Mouse (Mus musculus): Measurements from ENCODE around the gene Lats2. TPM values are rescaled to one million over a fixed set of nuclear protein-coding genes. Genes with fewer than 3 reads are reported as not detected.
"Not testable (repeated sequence)": the region's sequence is repeated elsewhere in the genome, so short reads cannot be mapped to it uniquely, and the experiment has no call there.

The Lats2 gene
- total RNA-seq, 1 experiment: 9.1 TPM

GRCm38 (mm10) chr14:57658301-57658700 lies 99.9 kb downstream of the Lats2 start:
- Histone ChIP-seq H3K4me1 (ENCODE audit: control insufficient read depth in 2 of 2, insufficient read depth in 2 of 2, low read length in 2 of 2, poor library complexity in 1 of 2) (peaks cover 0 to 2% of the 10 kb centered on the region in 2 experiments; a peak in 2 of 4 replicates), H3K4me3 (ENCODE audit: insufficient read depth in 1 of 2, low read depth in 1 of 2, low read length in 2 of 2, poor library complexity in 1 of 2, severe bottlenecking in 1 of 2) (no peak overlapping the region), H3K9me3 (ENCODE audit: control insufficient read depth, insufficient read depth, low read depth, low read length) (no peaks in the 10 kb centered on the region), H3K36me3 (ENCODE audit: control insufficient read depth, insufficient read depth, low read length, poor library complexity, severe bottlenecking) (peaks cover 5% of the 10 kb centered on the region), H3K27ac (ENCODE audit: insufficient read depth, low read depth, low read length, poor library complexity, severe bottlenecking) (no peak overlapping the region), H3K9ac (ENCODE audit: insufficient read depth, low read depth, low read length, poor library complexity, severe bottlenecking) (no peak overlapping the region)
- in situ Hi-C loops (cut with MboI; ENCODE audit: low sequenced_read_pairs in 2 of 2, unreplicated experiment in 2 of 2): no loop called here
- TF ChIP-seq CHD2 (IDR thresholded peaks at IDR 0.05; ENCODE audit: low read depth, low read length): no peak
- no peak for TF ChIP-seq MAFK (IDR thresholded peaks at IDR 0.05; ENCODE audit: insufficient read depth, low read depth, low read length)
- no peak for TF ChIP-seq ZNF384 (IDR thresholded peaks at IDR 0.05; ENCODE audit: low read depth, low read length)
- no peak for TF ChIP-seq HCFC1 (IDR thresholded peaks at IDR 0.05; ENCODE audit: borderline replicate concordance, insufficient read depth, low read length)
- no peak for TF ChIP-seq ZC3H11A (IDR thresholded peaks at IDR 0.05; ENCODE audit: borderline replicate concordance, low read depth, low read length)
- DNase-seq (ENCODE audit: low read depth, low spot score): no peak

- in situ Hi-C loops (cut with MboI; ENCODE audit: low sequenced_read_pairs in 2 of 2, unreplicated experiment in 2 of 2): no loop called here
- TF ChIP-seq CHD2 (IDR thresholded peaks at IDR 0.05; ENCODE audit: low read depth, low read length) (no peak), MAFK (IDR thresholded peaks at IDR 0.05; ENCODE audit: insufficient read depth, low read depth, low read length) (no peak), ZNF384 (IDR thresholded peaks at IDR 0.05; ENCODE audit: low read depth, low read length) (no peak), ZC3H11A (IDR thresholded peaks at IDR 0.05; ENCODE audit: borderline replicate concordance, low read depth, low read length) (no peak), HCFC1 (IDR thresholded peaks at IDR 0.05; ENCODE audit: borderline replicate concordance, insufficient read depth, low read length) (no peak)
Measured at GRCm38 (mm10) chr14:57657500-57657899, 100.7 kb downstream of the Lats2 start.

GRCm38 (mm10) chr14:57656519-57656918 lies 101.7 kb downstream of the Lats2 start:
- H3K27ac ChIP-seq (ENCODE audit: insufficient read depth, low read depth, low read length, poor library complexity, severe bottlenecking); in situ Hi-C loops (cut with MboI; ENCODE audit: low sequenced_read_pairs in 2 of 2, unreplicated experiment in 2 of 2); H3K9me3 ChIP-seq (ENCODE audit: control insufficient read depth, insufficient read depth, low read depth, low read length); H3K4me1 ChIP-seq (ENCODE audit: control insufficient read depth in 2 of 2, insufficient read depth in 2 of 2, low read length in 2 of 2, poor library complexity in 1 of 2); DNase-seq (ENCODE audit: low read depth, low spot score); H3K9ac ChIP-seq (ENCODE audit: insufficient read depth, low read depth, low read length, poor library complexity, severe bottlenecking); H3K36me3 ChIP-seq (ENCODE audit: control insufficient read depth, insufficient read depth, low read length, poor library complexity, severe bottlenecking); H3K4me3 ChIP-seq (ENCODE audit: insufficient read depth in 1 of 2, low read depth in 1 of 2, low read length in 2 of 2, poor library complexity in 1 of 2, severe bottlenecking in 1 of 2): not testable (repeated sequence)

More at GRCm38 (mm10) chr14:57657500-57657899, 100.7 kb downstream of the Lats2 start:
- Histone ChIP-seq H3K4me3 (ENCODE audit: insufficient read depth in 1 of 2, low read depth in 1 of 2, low read length in 2 of 2, poor library complexity in 1 of 2, severe bottlenecking in 1 of 2) (no peak overlapping the region), H3K9me3 (ENCODE audit: control insufficient read depth, insufficient read depth, low read depth, low read length) (no peaks in the 10 kb centered on the region), H3K4me1 (ENCODE audit: control insufficient read depth in 2 of 2, insufficient read depth in 2 of 2, low read length in 2 of 2, poor library complexity in 1 of 2) (peaks cover 0 to 2% of the 10 kb centered on the region in 2 experiments; a peak in 2 of 4 replicates), H3K9ac (ENCODE audit: insufficient read depth, low read depth, low read length, poor library complexity, severe bottlenecking) (no peak overlapping the region), H3K36me3 (ENCODE audit: control insufficient read depth, insufficient read depth, low read length, poor library complexity, severe bottlenecking) (peaks cover 5% of the 10 kb centered on the region), H3K27ac (ENCODE audit: insufficient read depth, low read depth, low read length, poor library complexity, severe bottlenecking) (no peak overlapping the region)
- no peak for DNase-seq (ENCODE audit: low read depth, low spot score)

- DNase-seq (ENCODE audit: low read depth, low spot score): no peak
- Histone ChIP-seq H3K9ac (ENCODE audit: insufficient read depth, low read depth, low read length, poor library complexity, severe bottlenecking) (no peak overlapping the region), H3K4me1 (ENCODE audit: control insufficient read depth in 2 of 2, insufficient read depth in 2 of 2, low read length in 2 of 2, poor library complexity in 1 of 2) (0 out of 4 replicates have a peak, but pooled peaks cover 0 to 2% of the 10 kb centered on the region in 2 experiments), H3K36me3 (ENCODE audit: control insufficient read depth, insufficient read depth, low read length, poor library complexity, severe bottlenecking) (no peaks in the 10 kb centered on the region; the same call in 1 of the 2 replicates), H3K9me3 (ENCODE audit: control insufficient read depth, insufficient read depth, low read depth, low read length) (no peaks in the 10 kb centered on the region), H3K4me3 (ENCODE audit: insufficient read depth in 1 of 2, low read depth in 1 of 2, low read length in 2 of 2, poor library complexity in 1 of 2, severe bottlenecking in 1 of 2) (no peak overlapping the region), H3K27ac (ENCODE audit: insufficient read depth, low read depth, low read length, poor library complexity, severe bottlenecking) (no peak overlapping the region)
- in situ Hi-C loops (cut with MboI; ENCODE audit: low sequenced_read_pairs in 2 of 2, unreplicated experiment in 2 of 2): no loop called here
- TF ChIP-seq ZNF384 (IDR thresholded peaks at IDR 0.05; ENCODE audit: low read depth, low read length): no peak
- no peak for TF ChIP-seq ZC3H11A (IDR thresholded peaks at IDR 0.05; ENCODE audit: borderline replicate concordance, low read depth, low read length)
- no peak for TF ChIP-seq CHD2 (IDR thresholded peaks at IDR 0.05; ENCODE audit: low read depth, low read length)
- TF ChIP-seq MAFK (IDR thresholded peaks at IDR 0.05; ENCODE audit: insufficient read depth, low read depth, low read length): no peak
- no peak for TF ChIP-seq HCFC1 (IDR thresholded peaks at IDR 0.05; ENCODE audit: borderline replicate concordance, insufficient read depth, low read length)
Measured at GRCm38 (mm10) chr14:57649501-57649900, 108.7 kb downstream of the Lats2 start.

- no peak overlapping the region for H3K27ac ChIP-seq (ENCODE audit: insufficient read depth, low read depth, low read length, poor library complexity, severe bottlenecking)
- no peaks in the 10 kb centered on the region for H3K9me3 ChIP-seq (ENCODE audit: control insufficient read depth, insufficient read depth, low read depth, low read length)
- in situ Hi-C loops (cut with MboI; ENCODE audit: low sequenced_read_pairs in 2 of 2, unreplicated experiment in 2 of 2): no loop called here
- DNase-seq (ENCODE audit: low read depth, low spot score): no peak
- H3K9ac ChIP-seq (ENCODE audit: insufficient read depth, low read depth, low read length, poor library complexity, severe bottlenecking): no peak overlapping the region
- 0 out of 4 replicates have a peak, but pooled peaks cover 0 to under 1% of the 10 kb centered on the region in 2 experiments for H3K4me1 ChIP-seq (ENCODE audit: control insufficient read depth in 2 of 2, insufficient read depth in 2 of 2, low read length in 2 of 2, poor library complexity in 1 of 2)
- TF ChIP-seq MAFK (IDR thresholded peaks at IDR 0.05; ENCODE audit: insufficient read depth, low read depth, low read length) (no peak), ZC3H11A (IDR thresholded peaks at IDR 0.05; ENCODE audit: borderline replicate concordance, low read depth, low read length) (no peak), ZNF384 (IDR thresholded peaks at IDR 0.05; ENCODE audit: low read depth, low read length) (no peak), CHD2 (IDR thresholded peaks at IDR 0.05; ENCODE audit: low read depth, low read length) (no peak), HCFC1 (IDR thresholded peaks at IDR 0.05; ENCODE audit: borderline replicate concordance, insufficient read depth, low read length) (no peak)
- H3K36me3 ChIP-seq (ENCODE audit: control insufficient read depth, insufficient read depth, low read length, poor library complexity, severe bottlenecking): no peaks in the 10 kb centered on the region; the same call in 1 of the 2 replicates
- H3K4me3 ChIP-seq (ENCODE audit: insufficient read depth in 1 of 2, low read depth in 1 of 2, low read length in 2 of 2, poor library complexity in 1 of 2, severe bottlenecking in 1 of 2): no peak overlapping the region
Measured at GRCm38 (mm10) chr14:57646155-57646554, 112.0 kb downstream of the Lats2 start.

Other genes with a start within 250 kb of the Lats2 start
- gene Il17d, start 233.6 kb downstream of the Lats2 start, total RNA-seq (2012; rRNA removed): 2.6 and 5.3 TPM in 2 replicates
- gene Eef1akmt1, start 186.8 kb downstream of the Lats2 start, total RNA-seq (2012; rRNA removed): 29.2 and 38.6 TPM in 2 replicates
- gene Xpo4, start 93.0 kb downstream of the Lats2 start, total RNA-seq (2012; rRNA removed): 42.2 and 79.2 TPM in 2 replicates
- gene Gm49361, start 12.3 kb downstream of the Lats2 start, total RNA-seq (2012; rRNA removed): not detected in 2 replicates
- gene Sap18, start 39.8 kb upstream of the Lats2 start, total RNA-seq (2012; rRNA removed): 117 and 169 TPM in 2 replicates
- gene Ska3, start 67.8 kb upstream of the Lats2 start, total RNA-seq (2012; rRNA removed): 19.1 and 26.4 TPM in 2 replicates
- 67.8 and 149 TPM in 2 replicates for gene Mrpl57, start 67.8 kb upstream of the Lats2 start, total RNA-seq (2012; rRNA removed)
- gene Zdhhc20, start 131.9 kb upstream of the Lats2 start, total RNA-seq (2012; rRNA removed): 22.7 and 35.1 TPM in 2 replicates
- 7.6 and 7.9 TPM in 2 replicates for gene Micu2, start 240.9 kb upstream of the Lats2 start, total RNA-seq (2012; rRNA removed)